Mouse (Mus musculus) layer of hippocampus, postnatal 25 days (tissue): ENCODE measurements at regions not wholly inside any gene's neighbourhood (a gene's known extent, or its start where the extent isn't known, plus 50 kb on each side); places are given as distances from the start of the nearest gene placed in this dataset.
"Not testable (repeated sequence)": the region's sequence is repeated elsewhere in the genome, so short reads cannot be mapped to it uniquely, and the experiment has no call there.

Source experiments
- DNase-seq, 2 experiments: peaks; one replicate each; pipeline ENCODE4 v3.0.0; 2022; ENCODE audit warnings: mixed read lengths in 2 of 2, low spot score in 1 of 2; ENCODE audit errors: extremely low spot score in 1 of 2

DNA sequence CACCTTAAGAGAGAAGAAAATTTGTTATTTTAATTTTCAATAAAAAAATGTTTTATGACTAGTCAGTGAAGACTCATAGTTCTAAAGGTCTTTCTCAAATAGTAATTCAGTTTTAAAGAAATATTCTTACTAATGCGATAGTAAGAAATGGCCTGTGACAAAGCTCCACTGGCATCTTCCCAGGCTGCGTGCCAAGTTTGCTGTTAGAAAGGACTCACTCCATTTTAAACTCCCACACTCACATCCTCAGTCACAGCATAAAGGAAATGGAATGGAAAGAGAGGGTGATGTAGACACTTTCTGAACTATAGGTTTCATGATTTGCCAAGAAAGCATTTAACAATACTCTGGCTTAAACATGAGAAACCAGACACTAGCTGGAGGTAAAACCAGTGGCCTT, 436.6 kb downstream of the Mei4 start:
- no peak for DNase-seq

DNA sequence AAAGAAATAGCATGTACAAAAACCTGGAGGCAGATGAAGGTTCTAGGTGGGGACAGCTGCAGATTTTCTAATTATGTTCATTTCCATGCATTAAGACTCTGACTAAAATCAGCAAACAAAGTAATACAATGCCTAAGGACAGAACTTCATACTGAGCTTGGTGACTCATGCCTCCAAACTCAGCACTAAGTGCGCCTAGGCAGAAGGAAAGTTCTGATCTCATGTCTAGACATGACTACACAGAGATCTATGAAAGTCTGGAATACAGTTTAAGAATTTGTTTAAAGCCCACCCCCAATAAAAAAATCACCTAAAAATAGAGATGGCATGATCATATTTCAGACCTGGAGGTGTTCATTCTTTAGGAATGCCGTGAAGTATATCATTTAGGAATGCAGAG, 442.8 kb downstream of the Mei4 start:
- DNase-seq = no peak

DNA sequence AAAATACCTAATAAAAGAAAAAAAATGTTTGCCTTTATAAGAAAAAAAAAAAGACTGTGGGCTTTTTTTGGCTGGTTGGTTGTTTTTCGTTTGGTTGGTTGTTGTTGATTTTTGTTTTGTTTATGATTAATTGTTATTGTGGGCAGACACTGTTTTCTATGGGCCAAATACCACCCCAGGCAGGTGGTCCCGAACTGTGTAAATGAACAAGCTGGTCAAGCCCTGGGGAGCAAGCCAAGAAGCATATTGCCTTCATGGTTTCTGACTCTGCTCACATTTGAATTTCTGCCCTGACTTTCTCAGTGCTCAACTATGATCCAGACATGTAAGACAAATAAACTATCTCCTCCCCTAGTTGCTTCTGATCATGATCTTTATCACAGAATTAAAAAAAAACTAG, 449.0 kb downstream of the Mei4 start:
- DNase-seq = no peak

DNA sequence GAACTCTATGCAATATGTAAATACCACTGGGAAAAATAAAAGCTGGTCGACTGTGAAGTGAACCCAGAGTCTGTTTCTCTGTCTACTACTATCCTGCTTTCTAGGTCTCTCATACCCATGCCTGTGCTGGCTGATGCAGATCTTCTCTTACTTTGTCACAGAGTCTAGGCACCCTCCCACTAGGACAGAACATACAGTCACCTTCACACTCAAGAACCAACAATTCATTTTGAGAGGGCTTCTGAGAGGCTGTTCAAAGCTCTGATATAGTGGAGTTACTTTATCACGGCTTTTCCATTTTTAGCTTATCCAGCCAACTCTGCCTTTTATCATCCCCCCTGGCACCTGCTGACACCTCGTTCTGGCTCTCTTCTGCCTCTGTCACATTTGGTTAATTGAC, 477.0 kb downstream of the Mei4 start:
- DNase-seq = no peak

DNA sequence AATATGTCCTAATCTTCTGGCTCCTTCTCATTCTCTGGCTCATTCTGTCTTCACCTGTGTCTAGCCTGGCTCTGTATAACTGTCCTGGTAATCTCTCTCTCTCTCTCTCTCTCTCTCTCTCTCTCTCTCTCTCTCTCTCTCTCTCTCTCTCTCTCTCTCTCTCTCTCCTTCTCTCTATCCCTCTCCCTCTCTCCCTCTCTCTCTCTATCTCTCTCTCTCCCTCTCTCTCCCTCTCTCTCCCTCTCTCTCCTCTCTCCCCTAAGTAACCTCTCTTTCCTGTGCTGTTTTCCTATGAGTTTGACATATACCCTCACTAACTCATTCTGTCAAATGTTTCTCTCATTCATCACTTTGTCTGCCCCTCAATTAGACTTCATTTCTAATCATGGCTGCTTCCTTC, 478.6 kb upstream of the Irak1bp1 start:
- DNase-seq = not testable (repeated sequence)

DNA sequence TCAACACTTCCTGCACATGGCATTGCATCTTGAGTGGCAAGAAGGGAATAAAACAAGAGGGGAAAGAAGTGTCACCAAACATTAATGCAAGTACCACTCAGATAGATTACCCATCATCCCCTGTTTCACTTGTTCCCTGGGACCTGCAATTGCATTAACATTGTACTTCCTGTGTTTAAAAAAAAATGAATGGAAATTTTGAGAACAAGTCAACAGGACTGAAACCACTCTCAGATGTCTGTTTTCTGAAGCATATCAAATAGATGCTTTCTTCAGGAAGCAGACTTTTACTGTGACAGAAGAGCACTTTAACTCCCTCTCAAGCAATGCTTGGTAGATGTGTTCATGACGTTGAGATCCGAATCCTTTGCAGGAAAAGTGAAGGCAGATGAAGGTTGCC, 469.8 kb upstream of the Irak1bp1 start:
- no peak for DNase-seq

DNA sequence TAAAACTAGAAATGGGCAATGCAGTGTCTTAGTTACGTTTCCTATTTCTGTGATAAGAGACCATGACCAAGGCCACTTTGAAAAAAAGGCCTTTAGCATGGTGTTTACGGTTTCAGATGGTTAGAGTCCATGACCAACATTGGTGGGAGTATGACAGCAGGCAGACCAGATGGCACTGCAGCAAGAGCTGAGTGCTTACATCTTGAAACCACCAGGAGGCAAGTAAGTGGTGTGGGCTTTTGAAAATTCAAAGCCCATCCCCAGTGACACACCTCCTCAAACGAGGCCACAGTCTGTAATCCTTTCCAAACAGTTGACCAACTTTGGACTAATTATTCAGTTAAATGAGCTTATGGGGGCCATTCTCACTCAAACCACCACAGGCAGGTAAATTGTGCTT, 427.0 kb upstream of the Irak1bp1 start:
- DNase-seq = peak in 1 of 2 experiments; percentile 4

DNA sequence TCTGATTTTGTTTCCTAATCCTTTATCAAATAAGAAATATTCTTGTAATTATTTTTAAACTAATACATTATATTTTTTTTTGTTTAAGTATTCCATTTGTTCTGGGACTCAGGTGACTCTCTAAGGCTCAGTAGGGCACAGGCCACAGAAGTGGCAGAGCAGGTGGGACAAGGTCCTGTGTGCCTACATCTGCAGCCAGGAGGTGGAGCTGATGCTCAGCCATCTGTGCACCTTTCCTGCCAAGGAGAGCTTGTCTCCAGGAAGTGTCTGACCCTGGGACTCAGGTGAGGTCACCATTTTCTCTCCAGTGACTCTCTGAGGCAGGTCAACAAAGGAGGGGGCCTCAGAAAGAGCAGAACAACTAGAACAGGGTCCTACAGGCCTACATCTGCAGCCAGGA, 425.3 kb upstream of the Irak1bp1 start:
- no peak for DNase-seq

DNA sequence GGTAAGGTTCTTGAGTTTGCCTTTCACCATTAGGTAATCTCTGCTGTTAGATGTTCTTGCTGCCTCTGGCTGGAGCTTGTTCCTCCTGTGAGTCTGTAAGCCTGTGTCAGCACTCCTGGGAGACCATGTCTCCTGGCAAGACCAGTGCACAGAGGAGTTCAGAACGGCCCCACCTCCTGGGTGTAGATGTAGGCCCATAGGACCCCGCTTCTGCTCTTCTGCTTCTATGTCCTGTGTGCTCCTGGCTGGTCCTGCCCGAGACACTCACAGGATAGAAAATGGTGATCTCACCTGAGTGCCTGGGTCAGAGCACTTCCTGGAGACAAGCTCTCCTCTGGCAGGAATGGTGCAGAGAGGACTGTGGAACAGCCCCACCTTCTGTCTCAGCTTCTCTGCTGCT, 422.2 kb upstream of the Irak1bp1 start:
- DNase-seq = no peak

DNA sequence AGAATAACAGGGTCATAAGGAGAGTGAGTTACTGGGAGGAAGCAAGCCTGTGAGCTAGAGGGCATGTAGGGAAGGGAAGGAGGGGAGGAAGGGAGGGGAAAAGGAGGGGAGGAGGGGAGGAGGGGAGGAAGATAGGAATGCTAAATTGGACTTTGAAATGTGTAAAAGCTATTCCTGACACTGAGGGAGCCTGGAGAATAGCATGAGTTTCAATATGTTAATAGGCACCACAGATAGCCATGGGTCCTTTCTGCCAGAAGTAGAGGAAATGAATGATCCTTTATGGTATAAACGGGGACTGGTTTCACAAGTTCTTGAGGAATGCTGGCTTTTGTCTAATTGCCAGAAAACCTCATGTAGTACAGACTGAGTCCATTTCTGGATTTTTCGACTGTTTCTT, 420.4 kb upstream of the Irak1bp1 start:
- no peak for DNase-seq
